Mouse (Mus musculus) erythroblast, embryonic 14.5 days (primary cell): ENCODE measurements around the gene Ubqln1.

Experiments
- GATA1 ChIP-seq: IDR thresholded peaks from 2 replicates; pipeline ENCODE4 v1.6.1; 2012; ENCODE audit warnings: low read length, inconsistent platforms, mixed read lengths
- TAL1 ChIP-seq: IDR thresholded peaks from 3 replicates; pipeline ENCODE4 v1.6.1; 2012; ENCODE audit warnings: low read length, inconsistent platforms, mixed read lengths

DNA sequence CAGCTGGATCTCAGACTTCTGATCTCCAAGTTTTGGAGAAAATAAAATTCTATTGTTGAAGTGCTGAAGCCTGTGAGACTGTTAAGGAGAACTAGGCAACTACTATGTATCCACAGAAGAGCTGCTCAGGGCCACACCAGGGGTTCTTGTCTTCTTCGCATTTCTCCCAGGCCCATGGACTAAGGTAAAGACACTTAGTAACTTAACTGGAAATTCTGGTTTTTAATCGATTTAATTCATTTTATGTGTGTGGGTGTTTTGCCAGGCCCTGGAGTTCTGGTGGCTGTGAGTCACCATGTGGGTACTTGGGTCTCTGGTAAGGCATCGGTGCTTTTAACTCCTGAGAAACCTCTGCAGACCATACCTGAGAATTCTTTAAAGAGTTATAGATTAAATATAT, 65.8 kb downstream of the Ubqln1 start:
- no peak for TF ChIP-seq GATA1
- no peak for TF ChIP-seq TAL1
